Mouse (Mus musculus): Measurements from ENCODE around the gene Nbeal2.

GRCm38 (mm10) chr9:110583521-110583920 is 70.4 kb downstream of the Nbeal2 start:
- TF ChIP-seq EP300 (IDR thresholded peaks at IDR 0.05; ENCODE audit: low read depth in 1 of 2, low read length in 2 of 2) = no peak
- TF ChIP-seq NELFE (IDR thresholded peaks at IDR 0.05; ENCODE audit: low read depth, low read length) = no peak
- no peak for TF ChIP-seq CTCF (IDR thresholded peaks at IDR 0.05 in 2 of 3, conservative IDR thresholded peaks at IDR 0.05 in 1 of 3; ENCODE audit: control insufficient read depth in 1 of 3, insufficient read depth in 1 of 3, low read depth in 2 of 3, low read length in 3 of 3, poor library complexity in 1 of 3, severe bottlenecking in 1 of 3)
- no peak for TF ChIP-seq POLR2A (IDR thresholded peaks at IDR 0.05; ENCODE audit: control insufficient read depth in 1 of 2, insufficient read depth in 1 of 2, low read depth in 1 of 2, low read length in 2 of 2, poor library complexity in 1 of 2)
- TF ChIP-seq POLR2AphosphoS5 (IDR thresholded peaks at IDR 0.05; ENCODE audit: borderline replicate concordance, low read depth, low read length) = no peak
- no peak for TF ChIP-seq CHD2 (IDR thresholded peaks at IDR 0.05; ENCODE audit: low read length)
- no peak for TF ChIP-seq USF2 (IDR thresholded peaks at IDR 0.05; ENCODE audit: borderline replicate concordance in 1 of 2, insufficient read depth in 1 of 2, low read depth in 1 of 2, low read length in 2 of 2)
- no peak for TF ChIP-seq USF1 (IDR thresholded peaks at IDR 0.05; ENCODE audit: low read depth, low read length)
- no peak for TF ChIP-seq BHLHE40 (IDR thresholded peaks at IDR 0.05; ENCODE audit: borderline replicate concordance, low read depth, low read length)
- TF ChIP-seq E2F4 (IDR thresholded peaks at IDR 0.05; ENCODE audit: borderline replicate concordance, low read depth, low read length) = no peak
- TF ChIP-seq MYB (IDR thresholded peaks at IDR 0.05; ENCODE audit: low read depth, low read length) = no peak
- TF ChIP-seq TAL1 (IDR thresholded peaks at IDR 0.05; ENCODE audit: low read length) = no peak
